Mouse (Mus musculus) megakaryocyte-erythroid progenitor cell, adult 5 weeks (primary cell): ENCODE data around the gene Gm21258. TPM values are rescaled to one million over a fixed set of nuclear protein-coding genes. Genes with fewer than 3 reads are reported as not detected.

ENCODE experiments used
- polyA plus RNA-seq: library from polyadenylated mRNA; stranded (reverse); fragments of >175 nt; gene quantifications from 2 replicates; pipeline ENCODE4 v1.2.3, GENCODE M21; 2012

Gene Gm21258
- polyA plus RNA-seq, result not detected in 2 replicates

DNA sequence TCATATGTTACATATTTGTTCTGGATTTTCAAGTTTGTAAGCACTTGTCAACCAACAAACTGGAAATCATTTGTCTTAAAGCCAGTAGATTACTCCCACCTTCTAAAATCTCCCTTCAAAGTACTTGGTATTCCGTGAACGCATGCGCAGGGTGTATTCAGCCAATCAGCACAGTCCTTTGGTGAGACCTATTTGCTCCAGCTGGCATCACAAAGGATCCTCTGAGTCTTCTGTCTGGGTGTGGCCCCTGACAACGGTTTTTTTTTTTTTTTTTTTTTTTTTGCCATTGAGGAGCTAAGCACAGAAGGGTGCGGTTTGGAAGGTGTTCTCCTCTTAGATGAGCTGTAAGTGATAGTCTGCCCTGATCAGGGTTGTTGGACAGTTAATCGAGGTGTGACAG, at the start of gene Gm21258:
Gene Gm21258, plus strand, starts transcription at position 301 of the 400 bp plus-strand sequence.

